Mouse (Mus musculus) cerebellum, postnatal 4 days (tissue): ENCODE measurements around the gene Syt6.
"Not testable (repeated sequence)": the region's sequence is repeated elsewhere in the genome, so short reads cannot be mapped to it uniquely, and the experiment has no call there.

Source experiments
- DNase-seq, 2 experiments: peaks; one replicate each; pipeline ENCODE4 v3.0.0; 2022; ENCODE audit warnings: low spot score in 2 of 2, mixed read lengths in 1 of 2

Syt6 gene

DNA sequence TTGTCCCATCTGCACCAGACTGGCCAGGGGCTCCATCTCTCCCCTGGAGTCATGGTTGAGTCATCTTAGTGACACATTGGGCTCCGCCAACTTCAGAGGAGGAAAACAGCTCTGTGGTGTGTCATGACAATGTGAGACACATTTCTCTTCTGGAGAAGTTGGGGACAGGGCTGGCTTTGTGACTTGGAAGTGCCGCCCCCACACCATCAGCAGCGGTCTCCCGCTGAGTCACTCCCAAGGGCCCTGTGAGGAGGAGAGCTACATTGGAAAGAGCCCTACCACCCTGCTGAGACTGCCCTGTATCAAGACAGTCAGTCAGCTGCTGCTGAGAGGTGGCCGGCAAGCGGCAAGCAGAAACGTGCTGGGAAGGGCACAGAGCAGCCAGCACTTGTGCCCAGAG, 26.0 kb downstream of the Syt6 start:
- no peak for DNase-seq

DNA sequence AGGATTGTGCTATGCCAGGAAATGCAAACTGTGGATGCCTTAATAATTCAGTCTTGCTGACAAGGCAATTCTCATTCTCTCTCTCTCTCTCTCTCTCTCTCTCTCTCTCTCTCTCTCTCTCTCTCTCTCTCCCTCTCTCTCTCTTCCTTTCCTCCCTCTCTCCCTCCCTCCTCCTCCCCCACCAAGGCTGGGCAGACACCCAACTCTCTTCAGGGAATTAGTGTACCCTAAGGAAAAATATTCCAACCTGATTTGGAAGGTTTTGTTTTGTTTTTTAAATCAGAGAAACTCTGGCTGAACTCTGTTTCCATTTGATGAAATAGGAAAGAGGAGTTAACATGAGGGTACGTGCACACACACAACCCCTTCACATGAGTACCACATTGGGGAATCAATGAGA, 26.5 kb downstream of the Syt6 start:
- DNase-seq = no peak

DNA sequence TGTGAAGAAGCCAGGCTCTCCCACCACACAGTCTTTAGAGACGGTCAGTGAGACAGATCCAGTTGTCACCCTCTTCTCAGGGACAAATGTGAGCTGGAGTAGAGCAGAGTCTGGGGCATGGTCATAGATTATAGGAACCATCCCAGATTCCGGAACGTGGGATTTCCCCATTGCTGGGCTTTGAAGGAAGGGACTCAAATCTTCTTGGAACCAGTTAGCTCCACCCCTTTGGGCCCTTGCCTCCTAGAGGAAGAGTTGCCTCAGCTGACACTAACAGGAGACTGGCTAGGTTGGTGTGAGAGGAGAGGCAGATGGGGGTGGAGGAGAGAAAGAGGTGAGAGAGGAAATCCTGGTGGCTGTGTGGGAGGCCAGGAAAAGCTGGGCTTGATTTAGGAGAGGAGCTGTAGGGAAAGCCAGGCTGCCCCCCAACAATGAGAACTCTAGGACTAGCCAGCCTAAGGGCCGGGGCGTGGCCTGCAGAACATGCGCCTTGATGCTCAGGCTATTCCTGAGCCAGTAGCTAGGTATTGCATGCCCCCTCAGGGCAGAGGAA, 31.1 kb downstream of the Syt6 start:
- DNase-seq = no peak

DNA sequence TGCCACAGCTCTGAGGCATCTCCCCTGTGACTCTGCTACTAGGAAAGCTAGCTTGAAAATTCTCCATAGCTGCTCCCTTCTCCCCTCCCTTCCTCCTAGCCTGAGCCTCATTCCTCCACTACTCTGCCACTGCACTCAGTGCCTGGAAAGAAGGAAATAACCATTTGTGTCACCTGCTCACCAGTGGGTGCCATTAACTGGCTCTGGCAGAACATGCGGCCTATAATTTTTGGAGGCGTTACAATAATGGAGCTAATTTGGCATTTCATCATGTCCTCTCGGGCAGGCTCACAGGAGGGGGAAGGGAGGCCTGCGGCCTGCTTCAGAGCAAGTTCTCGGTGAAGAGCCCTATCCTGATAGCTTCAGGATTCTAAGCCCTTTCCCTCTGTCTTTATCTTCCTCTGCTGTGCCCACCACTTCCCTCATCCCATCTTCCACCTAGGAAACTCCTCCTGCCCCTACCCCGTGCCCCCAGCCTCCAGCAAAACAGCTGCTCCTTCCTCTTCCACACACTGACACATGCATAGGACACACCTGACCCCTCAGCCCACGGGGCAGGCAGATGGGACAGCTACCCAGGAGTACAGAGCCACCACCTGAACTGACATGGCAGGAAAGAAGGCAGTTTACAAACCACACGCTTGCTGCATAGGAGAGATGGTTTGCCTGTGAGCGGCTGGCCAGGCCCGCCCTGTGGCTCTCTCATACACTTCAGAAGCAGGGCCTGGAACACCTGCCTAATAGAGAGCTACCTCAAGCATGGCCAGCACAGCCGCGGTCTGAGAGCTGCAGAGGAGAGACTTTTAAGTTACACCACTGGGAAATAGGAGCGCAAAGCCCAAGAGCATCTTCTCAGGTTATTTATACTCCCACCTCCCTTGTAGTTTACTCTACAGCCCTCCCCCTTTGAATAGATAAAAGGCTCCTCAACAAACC, 31.9 kb downstream of the Syt6 start:
- DNase-seq = no peak

DNA sequence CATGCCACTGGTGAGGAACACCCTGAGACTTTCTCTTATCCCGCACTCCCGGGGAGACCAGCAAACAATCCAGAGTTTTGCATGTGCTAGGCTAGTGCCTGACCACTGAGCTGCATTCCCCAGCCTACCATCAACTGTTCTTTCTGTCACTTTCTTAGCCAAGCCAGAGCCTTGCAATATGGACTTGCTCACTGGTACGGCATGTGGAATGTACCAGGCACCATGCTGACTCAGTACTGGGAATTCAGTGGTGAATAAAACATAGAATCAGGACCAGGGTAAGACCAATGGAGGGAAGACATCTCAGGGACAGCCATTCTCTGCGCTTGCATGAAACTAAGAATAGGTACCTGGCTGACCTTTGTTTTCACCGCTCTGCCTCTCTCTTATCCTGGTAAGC, 35.2 kb downstream of the Syt6 start:
- DNase-seq = no peak

DNA sequence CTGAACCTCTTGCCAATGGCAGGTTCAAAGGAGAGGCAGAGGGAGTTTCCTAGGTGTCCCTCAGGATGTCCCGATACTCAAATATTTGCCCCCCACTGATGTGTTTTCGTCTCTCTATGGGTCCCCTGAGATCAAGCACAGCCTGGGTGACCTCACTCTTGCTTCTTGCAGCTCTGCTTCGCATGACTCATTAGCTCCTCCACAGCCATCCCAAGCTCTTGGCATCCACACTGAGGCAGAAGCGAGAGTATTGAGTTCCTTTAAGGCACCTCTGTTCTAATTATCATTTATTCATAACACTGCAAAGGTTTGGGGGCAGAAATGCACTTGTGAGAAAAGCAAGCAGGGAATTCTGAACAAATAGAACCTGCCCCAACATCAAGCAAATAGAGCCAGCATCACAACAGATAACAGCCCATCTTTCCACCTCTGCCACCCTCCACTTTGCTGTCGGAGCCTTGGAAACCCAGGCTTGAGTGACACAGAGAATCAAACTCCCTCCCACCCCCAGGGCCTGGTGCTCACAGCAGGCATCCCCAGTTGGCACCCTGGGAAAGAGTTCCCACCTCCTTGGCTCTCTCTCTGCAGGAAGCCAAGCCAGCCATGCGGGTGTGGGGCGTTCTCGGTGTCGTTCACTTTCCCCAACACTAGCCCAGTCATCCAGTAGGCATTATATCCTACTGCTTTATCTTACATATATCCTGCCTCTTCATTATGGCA, 37.8 kb downstream of the Syt6 start:
- no peak for DNase-seq

DNA sequence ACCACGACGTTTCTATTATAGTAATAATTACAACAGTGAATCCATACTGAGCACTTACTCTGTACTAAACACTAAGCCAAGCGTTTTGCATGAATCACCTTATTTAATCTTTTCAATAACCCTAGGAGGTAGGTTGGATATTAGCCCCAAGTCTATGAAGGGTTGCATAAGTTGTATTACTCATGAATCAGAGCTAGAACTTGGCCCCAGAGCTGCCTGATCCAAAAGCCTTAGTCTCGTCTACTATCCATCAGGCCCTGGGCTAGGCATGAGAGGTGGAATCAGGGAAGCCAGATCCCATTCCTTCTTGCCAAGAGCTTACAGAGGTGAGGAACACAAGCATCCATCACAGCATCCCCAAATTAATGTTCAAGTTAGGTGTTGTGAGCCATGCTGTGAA, 40.6 kb downstream of the Syt6 start:
- DNase-seq = no peak

DNA sequence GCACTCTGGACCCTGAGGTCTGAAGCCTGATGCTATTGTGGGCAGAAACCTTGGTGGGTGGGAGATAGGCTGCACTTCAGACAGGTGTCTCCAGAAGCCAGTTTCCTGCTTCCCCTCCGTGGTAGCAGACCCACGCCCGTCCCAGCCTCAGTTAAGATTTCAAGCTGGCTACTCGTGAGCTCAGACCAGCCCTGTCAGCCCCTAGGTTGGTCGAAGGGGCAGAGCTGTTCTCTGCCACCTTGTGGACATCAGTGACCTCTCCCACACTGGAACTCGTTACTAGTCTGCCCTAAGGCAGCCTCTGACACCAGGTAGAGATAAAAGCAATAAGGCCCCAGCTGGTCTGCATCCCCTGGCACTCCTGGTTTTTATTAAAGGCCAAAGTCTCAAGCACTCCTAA, 42.0 kb downstream of the Syt6 start:
- no peak for DNase-seq

DNA sequence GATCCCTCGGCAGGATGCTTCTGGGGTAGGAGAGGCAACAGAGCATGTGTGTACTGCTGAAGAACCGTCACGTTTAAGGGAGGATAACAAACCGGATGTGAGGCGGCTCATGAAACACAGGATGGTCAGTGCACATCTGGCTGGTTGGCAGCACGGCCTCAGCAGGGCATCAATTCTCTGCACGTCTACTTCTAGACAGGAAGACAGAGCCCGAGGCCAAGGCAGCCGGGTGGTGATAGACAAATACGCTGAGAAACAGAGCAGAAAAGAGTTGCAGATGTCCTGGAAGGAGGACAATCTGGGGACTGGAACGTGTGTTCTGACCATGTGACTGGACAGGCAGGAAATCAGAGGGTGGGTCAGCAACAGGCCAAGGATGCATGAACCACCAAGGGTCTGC, 45.1 kb downstream of the Syt6 start:
- no peak for DNase-seq

DNA sequence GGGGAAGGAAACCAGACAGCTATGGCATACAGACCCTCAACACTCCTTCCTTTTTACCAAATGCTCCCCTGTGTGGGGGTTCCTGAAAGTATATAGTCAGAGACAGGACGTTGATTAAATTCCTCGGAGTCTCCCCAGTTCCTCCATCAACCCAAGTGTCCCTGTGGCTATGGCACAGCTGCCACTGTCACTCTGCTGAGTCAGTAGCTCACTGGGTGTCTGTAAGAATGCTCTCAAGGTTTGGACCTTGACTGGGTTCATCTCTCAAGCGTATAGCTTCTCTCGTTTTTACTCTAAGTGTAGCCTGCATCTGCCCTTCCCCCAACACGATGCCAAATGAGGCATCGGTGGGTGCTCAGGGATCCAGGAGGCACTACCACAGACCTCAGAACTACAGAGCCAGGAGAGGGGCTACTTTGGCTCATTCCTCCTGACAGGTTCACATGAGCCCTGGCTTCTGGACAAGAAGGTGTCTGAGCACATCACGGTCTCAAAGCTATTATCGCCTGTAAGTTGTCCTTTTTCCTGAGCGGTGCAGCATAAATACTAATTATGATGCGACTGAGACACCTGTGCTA, 49.0 kb downstream of the Syt6 start:
- DNase-seq = no peak

DNA sequence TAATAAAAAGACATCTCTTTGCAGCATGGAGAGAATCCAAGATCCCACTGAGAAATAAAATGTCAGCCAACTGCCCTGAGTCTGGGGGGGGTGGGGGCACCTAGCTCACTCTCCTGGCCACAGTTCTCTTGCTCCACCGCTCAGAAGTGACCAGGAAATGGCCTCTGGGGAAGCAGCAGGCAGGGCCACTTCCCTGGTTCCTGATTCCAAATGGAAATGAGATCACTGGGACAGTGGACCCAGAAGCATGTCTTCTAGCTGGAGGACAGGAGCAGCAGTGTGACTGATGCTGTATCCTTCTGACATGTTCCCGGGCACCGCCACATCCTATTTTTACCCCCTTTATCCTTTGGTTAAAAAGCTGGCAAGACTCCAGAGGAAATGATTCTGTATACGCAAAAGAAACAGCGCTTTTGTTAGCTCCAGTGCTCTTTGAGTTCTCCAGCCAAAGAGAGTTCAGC, 49.6 kb downstream of the Syt6 start:
- DNase-seq = peak in 1 of 2 experiments; percentile 56

DNA sequence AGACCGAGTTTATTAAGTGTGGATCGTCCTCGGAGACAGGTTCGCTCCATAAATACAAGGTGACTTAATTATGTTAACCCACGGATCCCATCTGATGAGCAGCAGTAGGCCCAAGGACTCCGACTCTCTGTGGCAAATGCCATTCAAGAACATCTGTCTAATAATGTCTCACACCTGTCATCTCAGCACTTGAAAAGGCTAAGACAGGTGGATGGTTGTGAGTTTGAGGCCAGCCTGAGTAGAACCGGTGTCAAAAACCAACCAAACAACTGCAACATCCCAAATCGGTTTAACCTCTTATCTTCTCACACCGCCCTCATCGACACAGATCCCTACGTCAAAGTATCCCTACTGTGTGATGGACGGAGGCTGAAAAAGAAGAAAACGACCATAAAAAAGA, 50.1 kb downstream of the Syt6 start:
- no peak for DNase-seq

DNA sequence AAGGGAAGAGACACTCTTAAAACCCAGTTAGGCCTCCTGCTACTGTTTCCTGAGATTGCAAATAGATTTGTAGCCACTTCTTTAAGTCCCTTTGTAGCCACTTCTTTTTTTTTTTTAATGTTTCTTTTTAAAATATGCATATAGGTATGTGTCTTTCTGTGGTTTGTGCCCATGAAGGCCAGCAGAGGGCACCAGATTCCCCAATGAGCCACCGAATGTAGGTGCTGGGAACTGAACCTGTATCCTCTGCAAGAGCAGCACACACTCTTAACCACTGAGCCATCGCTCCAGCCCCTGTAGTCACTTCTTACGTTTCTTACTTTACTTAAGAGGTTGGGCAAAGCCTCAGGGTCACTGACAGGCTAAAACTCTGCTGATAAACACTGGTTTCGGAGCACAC, 51.5 kb downstream of the Syt6 start:
- no peak for DNase-seq

DNA sequence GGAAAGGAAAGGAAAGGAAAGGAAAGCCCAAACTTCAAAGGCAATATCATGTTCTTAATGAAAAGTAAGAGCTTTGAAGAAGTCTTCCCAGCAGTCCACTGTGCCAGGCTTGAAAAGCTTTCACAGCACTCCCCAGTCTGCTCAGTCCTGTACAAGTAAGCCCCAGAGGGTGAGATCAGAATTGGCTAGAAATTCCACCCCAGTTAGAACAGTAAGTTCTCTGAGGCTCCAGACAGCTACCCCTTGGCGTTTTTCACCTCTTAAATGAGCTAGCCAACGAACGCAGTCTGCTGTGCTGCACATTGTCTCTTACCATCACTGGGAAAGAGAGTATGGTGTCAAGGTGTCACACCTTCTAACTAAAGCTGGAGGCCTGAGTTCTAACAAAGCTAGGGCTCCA, 52.6 kb downstream of the Syt6 start:
- no peak for DNase-seq

DNA sequence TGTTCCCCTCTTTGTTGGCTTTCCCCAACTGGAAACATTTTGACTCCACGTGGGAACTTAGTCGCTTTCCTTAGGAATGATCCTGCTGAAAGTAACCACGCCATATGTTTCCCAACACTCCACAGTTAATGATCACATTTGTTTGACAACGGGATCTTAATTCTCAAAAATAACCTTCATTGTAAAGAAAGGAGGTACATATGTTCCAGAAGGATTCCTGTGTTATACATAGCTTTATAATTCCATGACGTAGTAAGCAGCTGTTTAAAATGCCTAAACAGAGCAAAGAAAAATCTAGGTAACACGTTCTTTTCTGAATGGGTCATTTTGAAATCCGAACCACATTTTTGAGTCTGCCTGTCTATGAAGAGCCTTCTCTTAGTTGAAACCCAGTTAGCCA, 58.1 kb downstream of the Syt6 start:
- DNase-seq = no peak

DNA sequence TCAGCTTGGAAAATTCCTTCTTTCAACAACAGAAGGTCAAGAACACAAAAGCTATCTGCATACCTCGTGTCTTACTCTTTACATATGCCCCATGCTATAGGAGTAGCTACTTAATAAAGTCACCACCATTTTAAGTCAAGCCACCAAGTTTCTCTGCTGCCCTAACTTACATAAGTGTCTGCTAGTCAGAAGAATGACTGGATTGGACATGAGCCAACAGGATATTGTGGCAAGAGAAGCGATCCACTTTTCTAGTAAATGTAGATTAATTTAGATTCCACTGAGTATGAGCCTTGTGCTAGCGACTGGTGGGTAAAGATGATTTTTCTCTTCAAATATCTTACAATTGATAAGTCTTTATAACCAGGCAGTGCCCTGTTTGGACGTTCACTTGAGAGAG, 58.8 kb downstream of the Syt6 start:
- DNase-seq = no peak

DNA sequence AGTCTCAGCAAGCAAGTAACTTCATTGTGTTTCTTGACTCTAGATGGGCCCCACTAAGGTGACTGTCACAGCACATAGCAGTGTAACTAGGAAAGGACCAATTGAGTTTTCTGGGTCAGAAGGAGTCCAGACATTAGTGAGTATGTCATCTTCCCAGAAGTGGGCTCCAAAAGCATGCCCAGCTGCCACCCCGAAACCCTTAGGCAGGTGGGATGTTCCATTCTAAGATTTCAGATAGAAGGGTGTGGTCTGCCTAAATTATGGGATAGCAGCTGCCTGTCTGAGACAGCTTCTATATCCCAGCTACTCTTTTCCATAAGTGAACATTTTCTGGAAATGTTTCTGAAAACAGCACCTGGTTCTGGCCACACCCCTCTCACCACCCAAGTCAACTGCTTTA, 59.2 kb downstream of the Syt6 start:
- no peak for DNase-seq

DNA sequence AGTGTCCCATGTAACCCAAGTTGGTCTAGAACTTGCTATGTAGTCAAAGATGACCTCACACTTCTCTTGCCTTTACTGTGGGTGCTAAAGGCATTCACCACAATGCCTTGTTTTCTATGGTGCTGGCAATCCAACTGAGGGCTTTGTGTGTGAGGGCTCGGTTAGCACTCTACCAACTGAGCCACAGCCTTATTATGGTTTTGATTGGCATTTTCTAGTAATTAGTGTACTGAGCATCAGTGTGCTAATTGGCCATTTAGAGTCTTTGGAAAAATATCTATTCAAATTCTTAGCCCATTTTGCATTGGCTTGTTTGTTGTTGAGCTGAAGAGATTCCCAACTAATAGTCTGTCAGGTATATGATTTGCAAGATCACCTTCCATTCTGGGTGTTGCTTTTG, 62.6 kb downstream of the Syt6 start:
- no peak for DNase-seq

DNA sequence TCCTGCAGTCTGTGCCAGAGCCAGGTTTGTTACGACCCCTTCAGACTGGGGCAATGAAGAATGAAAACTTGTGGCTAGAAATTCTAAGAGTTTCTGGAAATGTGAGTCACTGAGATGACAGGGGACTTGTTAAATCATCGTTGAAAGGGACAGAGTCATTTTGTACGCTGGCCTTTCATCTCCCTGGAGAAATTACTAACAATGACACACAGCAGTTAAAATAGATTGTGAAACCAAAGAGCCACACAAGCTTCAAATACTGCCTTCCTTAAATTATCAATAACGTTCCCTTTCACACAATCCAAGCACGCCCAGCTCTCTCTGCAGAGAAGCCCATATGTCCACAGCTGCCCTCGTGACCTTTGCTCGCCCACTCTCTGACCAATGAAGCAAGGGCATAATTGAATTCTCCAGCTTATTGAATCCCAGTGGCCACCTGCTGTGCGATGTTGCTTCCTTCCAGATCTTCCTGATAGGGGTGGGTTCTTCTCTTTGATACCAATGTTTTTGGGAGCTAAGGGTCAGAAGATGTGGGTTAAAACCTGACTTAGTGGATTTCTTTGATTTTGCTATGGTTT, 65.3 kb downstream of the Syt6 start:
- no peak for DNase-seq

DNA sequence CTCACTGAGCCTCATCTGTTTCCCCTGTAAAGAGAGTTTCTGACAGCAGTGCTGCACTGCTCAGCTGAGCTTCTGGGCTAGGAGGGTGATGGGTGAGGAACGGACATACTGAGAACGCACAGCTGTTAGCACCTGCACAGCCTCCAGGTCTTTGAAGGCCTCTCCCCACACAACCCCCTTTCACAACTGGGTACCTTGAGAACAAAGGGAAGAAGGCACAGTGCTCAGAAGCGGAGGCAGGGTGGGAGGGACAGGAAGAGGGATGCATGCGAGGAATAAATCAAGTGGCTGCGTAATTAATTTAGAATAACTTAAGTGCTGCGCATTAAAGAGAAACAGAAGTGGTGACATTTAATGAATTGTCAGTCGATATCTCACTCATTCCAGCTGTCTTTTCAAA, 66.3 kb downstream of the Syt6 start:
- DNase-seq = no peak

DNA sequence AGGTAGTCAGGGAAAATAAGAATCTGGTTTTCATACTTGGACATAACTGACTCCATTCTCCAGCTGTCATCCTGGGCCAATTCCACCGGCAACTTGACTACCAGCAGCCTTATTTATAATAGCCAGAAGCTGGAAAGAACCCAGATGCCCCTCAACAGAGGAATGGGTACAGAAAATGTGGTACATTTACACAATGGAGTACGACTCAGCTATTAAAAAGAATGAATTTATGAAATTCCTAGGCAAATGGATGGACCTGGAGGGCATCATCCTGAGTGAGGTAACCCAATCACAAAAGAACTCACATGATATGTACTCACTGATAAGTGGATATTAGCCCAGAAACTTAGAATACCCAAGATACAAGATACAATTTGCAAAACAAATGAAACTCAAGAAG, 70.9 kb downstream of the Syt6 start, which contains the start of gene Atg4a-ps:
Gene Atg4a-ps, minus strand, starts transcription at position 101 of the 400 bp plus-strand sequence.
- DNase-seq = not testable (repeated sequence)
